Mouse (Mus musculus) CD8-positive naive resting alpha-beta T cell, adult 2 months (primary cell): ENCODE data around the gene Abtb2.

ENCODE experiments used
- DNase-seq, 2 experiments: peaks; one replicate each; pipeline ENCODE4 v3.0.0; 2022; ENCODE audit warnings: low read depth in 2 of 2, low spot score in 2 of 2

Gene Abtb2

GRCm38 (mm10) chr2:103583316-103583715, 17.2 kb downstream of the Abtb2 start:
- DNase-seq: no peak

- no peak for DNase-seq
Observed at GRCm38 (mm10) chr2:103584093-103584492, 18.0 kb downstream of the Abtb2 start.

GRCm38 (mm10) chr2:103586423-103586822, 20.3 kb downstream of the Abtb2 start:
- DNase-seq: no peak

- no peak for DNase-seq
Observed at GRCm38 (mm10) chr2:103588776-103589175, 22.7 kb downstream of the Abtb2 start.

GRCm38 (mm10) chr2:103589400-103589799, 23.3 kb downstream of the Abtb2 start:
- no peak for DNase-seq

- DNase-seq: no peak
Observed at GRCm38 (mm10) chr2:103590645-103591044, 24.5 kb downstream of the Abtb2 start.

GRCm38 (mm10) chr2:103591742-103592590, 25.9 kb downstream of the Abtb2 start:
- no peak for DNase-seq

- DNase-seq: no peak
Observed at GRCm38 (mm10) chr2:103592591-103592929, 26.4 kb downstream of the Abtb2 start.

- no peak for DNase-seq
Observed at GRCm38 (mm10) chr2:103594592-103595011, 28.5 kb downstream of the Abtb2 start.

GRCm38 (mm10) chr2:103595028-103595651, 29.0 kb downstream of the Abtb2 start:
- no peak for DNase-seq

- no peak for DNase-seq
Observed at GRCm38 (mm10) chr2:103599296-103599695, 33.2 kb downstream of the Abtb2 start.

GRCm38 (mm10) chr2:103600165-103600891, 34.2 kb downstream of the Abtb2 start:
- DNase-seq: peak; percentile 18 to 29

- DNase-seq: no peak
Observed at GRCm38 (mm10) chr2:103601126-103601525, 35.0 kb downstream of the Abtb2 start.

GRCm38 (mm10) chr2:103601531-103601930, 35.4 kb downstream of the Abtb2 start:
- DNase-seq: no peak

- DNase-seq: no peak
Observed at GRCm38 (mm10) chr2:103603209-103603608, 37.1 kb downstream of the Abtb2 start.

GRCm38 (mm10) chr2:103603869-103604268, 37.8 kb downstream of the Abtb2 start:
- DNase-seq: no peak

- DNase-seq: no peak
Observed at GRCm38 (mm10) chr2:103605805-103606498, 39.8 kb downstream of the Abtb2 start.

- DNase-seq: no peak
Observed at GRCm38 (mm10) chr2:103607926-103608325, 41.8 kb downstream of the Abtb2 start.

- DNase-seq: no peak
Observed at GRCm38 (mm10) chr2:103608947-103609346, 42.8 kb downstream of the Abtb2 start.

- no peak for DNase-seq
Observed at GRCm38 (mm10) chr2:103609499-103609898, 43.4 kb downstream of the Abtb2 start.

GRCm38 (mm10) chr2:103610831-103611535, 44.9 kb downstream of the Abtb2 start:
- DNase-seq: no peak
